Mouse (Mus musculus) c-Kit-positive CD71-positive TER-119-negative erythroid progenitor cells, embryonic 14.5 days (primary cell): ENCODE data around the gene Ttc29.

Source experiments
- DNase-seq: peaks from one replicate; pipeline ENCODE4 v3.0.0-alpha.2; 2013; ENCODE audit warnings: low read depth

Gene Ttc29

GRCm38 (mm10) chr8:78426455-78426854 lies 213.4 kb downstream of the Ttc29 start:
- DNase-seq: no peak

- DNase-seq: no peak
Observed at GRCm38 (mm10) chr8:78426875-78427768, 214.0 kb downstream of the Ttc29 start.

GRCm38 (mm10) chr8:78427769-78428130 lies 214.7 kb downstream of the Ttc29 start:
- DNase-seq: no peak

- no peak for DNase-seq
Observed at GRCm38 (mm10) chr8:78428148-78428547, 215.1 kb downstream of the Ttc29 start.

- peak; percentile 17 for DNase-seq
Observed at GRCm38 (mm10) chr8:78431356-78431755, 218.3 kb downstream of the Ttc29 start.

- DNase-seq: no peak
Observed at GRCm38 (mm10) chr8:78432451-78432850, 219.4 kb downstream of the Ttc29 start.

- DNase-seq: no peak
Observed at GRCm38 (mm10) chr8:78433318-78433717, 220.2 kb downstream of the Ttc29 start.

GRCm38 (mm10) chr8:78434340-78434739 lies 221.2 kb downstream of the Ttc29 start:
- DNase-seq: no peak

GRCm38 (mm10) chr8:78434823-78435623 lies 221.9 kb downstream of the Ttc29 start:
- no peak for DNase-seq

- no peak for DNase-seq
Observed at GRCm38 (mm10) chr8:78435624-78435960, 222.5 kb downstream of the Ttc29 start.

- no peak for DNase-seq
Observed at GRCm38 (mm10) chr8:78436071-78436651, 223.1 kb downstream of the Ttc29 start, which contains the start of gene Pou4f2. TSS of gene Pou4f2 (minus strand) at chr8:78436645.

- DNase-seq: no peak
Observed at GRCm38 (mm10) chr8:78436661-78437060, 223.6 kb downstream of the Ttc29 start.

- no peak for DNase-seq
Observed at GRCm38 (mm10) chr8:78437140-78438045, 224.3 kb downstream of the Ttc29 start.

GRCm38 (mm10) chr8:78438121-78438520 lies 225.0 kb downstream of the Ttc29 start:
- DNase-seq: no peak

GRCm38 (mm10) chr8:78442781-78443180 lies 229.7 kb downstream of the Ttc29 start:
- DNase-seq: no peak
